Mouse (Mus musculus): ENCODE results near the gene Cnga2. TPM values are rescaled to one million over a fixed set of nuclear protein-coding genes. Genes with fewer than 3 reads are reported as not detected.

Gene Cnga2
- total RNA-seq, 2 experiments from 2014 or later = 0.51 to 1.1 TPM

DNA sequence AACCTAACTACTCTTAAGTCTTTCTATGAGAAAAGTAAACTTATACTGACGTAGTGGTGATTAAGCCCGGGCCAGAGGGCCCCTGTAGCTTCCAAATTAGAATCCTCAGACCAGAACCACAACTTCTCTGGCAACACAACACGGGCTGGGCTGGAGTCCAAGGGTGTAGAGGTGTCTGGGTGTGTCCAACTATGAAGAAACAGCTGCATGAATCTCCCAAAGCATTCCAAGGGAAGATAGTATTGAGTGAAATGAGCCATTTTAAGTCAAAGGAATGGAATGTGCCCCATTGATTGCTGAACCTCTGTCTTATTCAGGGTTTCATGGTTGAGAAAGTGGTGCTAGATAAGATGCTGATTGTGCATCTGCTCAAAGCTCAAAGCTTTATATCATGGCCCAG is 52.4 kb downstream of the Cnga2 start:
- no peak for DNase-seq (ENCODE audit: low spot score in 2 of 2)

DNA sequence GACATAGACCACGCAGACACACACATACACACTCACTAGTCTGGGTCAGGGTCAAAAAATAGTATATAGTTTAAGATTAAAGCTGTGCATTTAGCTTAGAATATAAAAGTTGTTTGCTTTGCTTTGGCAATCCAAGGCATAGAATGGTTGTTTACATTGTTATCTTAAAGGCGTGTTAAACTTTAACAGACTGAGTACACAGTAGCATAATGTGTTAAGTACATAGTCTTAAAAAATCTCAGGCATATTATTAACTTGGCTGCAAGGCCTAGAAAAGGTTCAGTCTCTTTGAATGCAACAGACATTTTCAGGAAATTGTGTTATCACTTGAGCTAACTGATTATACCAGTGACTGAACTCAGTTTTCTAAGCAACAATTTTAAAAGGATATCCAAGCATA is 56.3 kb downstream of the Cnga2 start:
- no peak for DNase-seq (ENCODE audit: low spot score in 2 of 2)

Other genes with a start within 250 kb of the Cnga2 start
- gene Vma21, start 175.9 kb upstream of the Cnga2 start, total RNA-seq (2021) = 10 to 100 TPM; 27.5 to 32.8 TPM
- under 1 TPM in 1 of 2 experiments, not detected in 1; 0.39 TPM for gene Gm1141, start 70.8 kb upstream of the Cnga2 start, total RNA-seq (2021)
- 10 to 100 TPM; 27.8 to 29.4 TPM for gene Prrg3, start 29.2 kb upstream of the Cnga2 start, total RNA-seq (2021)
- gene Fate1, start 18.9 kb upstream of the Cnga2 start, total RNA-seq (2021) = 1 to 10 TPM in 1 of 2 experiments, under 1 TPM in 1; 0.28 to 1.5 TPM
- gene Magea4, start 230.2 kb downstream of the Cnga2 start, total RNA-seq (2021) = not detected

All from adrenal gland, postnatal 4 days (tissue).